Mouse (Mus musculus) frontal cortex, postnatal 10 days (tissue): ENCODE results near the gene F2r.

Experiments used
- DNase-seq, 2 experiments: peaks; one replicate each; pipeline ENCODE4 v3.0.0; 2022; ENCODE audit warnings: low spot score in 2 of 2, mixed read lengths in 1 of 2

F2r gene

GRCm38 (mm10) chr13:95618309-95618712 is at the start of gene F2r:
Gene F2r (minus strand): TSS chr13:95618487.
- DNase-seq = peak; percentile 32 to 66

GRCm38 (mm10) chr13:95667260-95667659 is 49.0 kb upstream of the F2r start:
- DNase-seq = no peak

GRCm38 (mm10) chr13:95665644-95666356 is 47.5 kb upstream of the F2r start:
- DNase-seq = no peak

- DNase-seq = no peak
Measured at GRCm38 (mm10) chr13:95663834-95664233, 45.5 kb upstream of the F2r start.

GRCm38 (mm10) chr13:95659432-95659831 is 41.1 kb upstream of the F2r start:
- no peak for DNase-seq

GRCm38 (mm10) chr13:95657171-95657570 is 38.9 kb upstream of the F2r start:
- DNase-seq = no peak

GRCm38 (mm10) chr13:95655284-95655683 is 37.0 kb upstream of the F2r start:
- no peak for DNase-seq

- no peak for DNase-seq
Measured at GRCm38 (mm10) chr13:95653696-95654095, 35.4 kb upstream of the F2r start.

- no peak for DNase-seq
Measured at GRCm38 (mm10) chr13:95651870-95652668, 33.8 kb upstream of the F2r start.

GRCm38 (mm10) chr13:95649941-95650340 is 31.7 kb upstream of the F2r start:
- no peak for DNase-seq

- no peak for DNase-seq
Measured at GRCm38 (mm10) chr13:95647248-95647647, 29.0 kb upstream of the F2r start.

GRCm38 (mm10) chr13:95646687-95647111 is 28.4 kb upstream of the F2r start:
- DNase-seq = no peak

- no peak for DNase-seq
Measured at GRCm38 (mm10) chr13:95643740-95644139, 25.5 kb upstream of the F2r start.

- no peak for DNase-seq
Measured at GRCm38 (mm10) chr13:95641061-95641986, 23.0 kb upstream of the F2r start.

- no peak for DNase-seq
Measured at GRCm38 (mm10) chr13:95640408-95640807, 22.1 kb upstream of the F2r start.

- DNase-seq = no peak
Measured at GRCm38 (mm10) chr13:95639336-95640116, 21.2 kb upstream of the F2r start.

- no peak for DNase-seq
Measured at GRCm38 (mm10) chr13:95638894-95639293, 20.6 kb upstream of the F2r start.

GRCm38 (mm10) chr13:95637737-95638136 is 19.4 kb upstream of the F2r start:
- DNase-seq = no peak

- no peak for DNase-seq
Measured at GRCm38 (mm10) chr13:95635301-95635700, 17.0 kb upstream of the F2r start.

GRCm38 (mm10) chr13:95634451-95634850 is 16.2 kb upstream of the F2r start:
- DNase-seq = no peak

- no peak for DNase-seq
Measured at GRCm38 (mm10) chr13:95633384-95633783, 15.1 kb upstream of the F2r start.
